Mouse (Mus musculus): ENCODE measurements around the gene Fat2.
A peak's percentile ranks its signal among the peaks of the same experiment; 100 is the strongest.

Gene Fat2

GRCm38 (mm10) chr11:55329868-55330772, 6.2 kb downstream of the Fat2 start:
- no peak for DNase-seq (ENCODE audit: low spot score in 2 of 2)

DNA sequence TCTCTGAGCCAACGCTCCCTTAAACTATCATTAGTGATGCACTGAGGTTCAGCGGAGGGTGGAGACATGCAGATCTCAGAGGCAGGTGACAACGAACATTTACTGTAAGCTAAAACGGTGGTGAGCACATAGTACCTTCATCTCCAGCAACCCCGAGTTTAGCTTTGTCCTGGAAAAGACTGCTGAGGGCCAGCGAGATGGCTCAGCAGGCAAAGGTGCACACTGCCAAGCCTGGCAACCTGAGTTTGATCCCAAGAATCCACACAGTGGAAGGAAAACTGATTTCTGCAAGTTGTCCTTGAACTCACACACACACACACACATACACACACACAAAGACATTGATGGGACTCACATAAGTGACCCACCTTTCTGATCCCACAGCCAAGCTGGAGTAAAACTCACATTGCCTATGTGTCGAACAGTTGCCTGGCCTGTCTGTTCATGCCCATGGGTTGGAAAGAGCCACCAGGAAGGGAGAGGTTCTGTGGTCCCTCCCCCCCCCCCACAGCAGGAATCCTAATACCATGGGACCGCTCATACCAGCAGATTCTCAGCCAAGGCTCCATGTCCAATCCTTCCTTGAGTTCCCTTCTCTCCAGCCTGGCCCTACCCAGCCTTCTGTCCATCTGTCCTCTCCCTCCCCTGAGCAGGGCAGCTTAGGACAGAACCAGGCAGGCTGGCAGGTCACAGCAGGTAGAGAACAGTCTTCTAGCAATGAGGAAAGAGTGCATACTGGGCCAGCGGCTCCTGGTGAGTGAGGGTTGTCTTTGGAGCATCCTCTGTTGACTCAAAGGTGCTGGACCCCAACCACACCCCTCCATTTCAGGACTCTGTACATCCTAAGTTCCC, 8.6 kb downstream of the Fat2 start:
- no peak for DNase-seq (ENCODE audit: low spot score in 2 of 2)

GRCm38 (mm10) chr11:55327111-55327510, 9.3 kb downstream of the Fat2 start:
- DNase-seq (ENCODE audit: low spot score in 2 of 2), result no peak

GRCm38 (mm10) chr11:55326211-55326610, 10.2 kb downstream of the Fat2 start:
- no peak for DNase-seq (ENCODE audit: low spot score in 2 of 2)

DNA sequence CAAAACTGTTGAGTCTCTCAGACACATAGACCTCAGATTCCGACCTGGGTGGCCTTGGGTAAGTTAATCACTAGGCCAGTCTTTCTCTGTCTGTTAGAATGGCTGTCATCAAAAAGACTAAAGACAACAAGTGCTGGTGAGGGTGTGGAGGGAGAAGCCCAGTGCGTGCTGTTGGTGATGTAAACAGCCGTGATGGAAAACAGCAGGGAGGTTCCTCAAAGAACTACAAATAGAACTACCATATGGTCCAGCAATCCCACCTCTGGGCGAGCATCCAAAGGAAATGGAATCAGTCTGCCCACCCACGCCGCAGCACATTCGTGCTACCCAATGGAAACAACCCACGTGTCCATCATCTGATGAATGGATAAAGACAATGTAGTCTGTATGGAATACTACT, 12.5 kb downstream of the Fat2 start:
- DNase-seq (ENCODE audit: low spot score in 2 of 2), result peak; percentile 8 to 42

DNA sequence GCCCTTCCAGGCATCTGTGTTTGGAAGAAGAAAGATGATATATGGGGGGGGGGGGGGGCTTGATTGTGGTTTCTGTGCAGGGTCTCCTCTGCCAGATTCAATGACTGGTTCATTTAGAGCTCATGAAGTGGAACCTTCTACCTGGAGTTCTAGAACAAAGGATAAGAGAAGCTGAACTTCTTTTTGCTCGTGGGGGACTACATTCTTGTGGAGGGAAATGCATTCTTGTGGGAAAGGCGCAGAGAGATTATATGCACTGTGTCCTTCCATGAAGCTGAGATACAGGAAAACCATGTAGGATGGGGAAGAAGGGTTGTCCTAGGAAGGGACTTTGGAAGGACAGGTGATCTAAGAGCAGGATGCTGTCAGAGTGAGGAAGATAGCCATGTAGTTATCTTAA, 15.4 kb downstream of the Fat2 start:
- no peak for DNase-seq (ENCODE audit: low spot score in 2 of 2)

DNA sequence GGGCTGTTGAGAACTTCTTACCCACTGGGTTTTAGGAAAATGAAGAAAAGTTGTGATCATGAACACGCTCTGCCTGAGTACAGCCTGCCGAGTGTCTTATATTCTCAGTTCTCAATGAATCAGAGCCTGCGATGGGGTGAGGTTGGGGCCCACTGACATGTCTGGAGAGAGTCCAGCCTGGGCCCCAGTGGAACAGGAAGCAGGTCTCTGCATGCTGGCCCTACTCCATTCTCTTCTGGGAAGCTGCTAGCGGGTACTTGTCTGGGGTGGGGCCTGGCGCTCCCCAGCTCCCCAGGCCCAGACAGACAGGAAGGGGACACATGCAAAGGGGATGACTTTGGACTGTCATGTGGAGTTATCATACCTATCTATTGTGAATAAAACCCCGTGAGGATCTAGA, 20.4 kb downstream of the Fat2 start:
- DNase-seq (ENCODE audit: low spot score in 2 of 2), result no peak

GRCm38 (mm10) chr11:55314704-55315047, 21.7 kb downstream of the Fat2 start:
- DNase-seq (ENCODE audit: low spot score in 2 of 2), result no peak

DNA sequence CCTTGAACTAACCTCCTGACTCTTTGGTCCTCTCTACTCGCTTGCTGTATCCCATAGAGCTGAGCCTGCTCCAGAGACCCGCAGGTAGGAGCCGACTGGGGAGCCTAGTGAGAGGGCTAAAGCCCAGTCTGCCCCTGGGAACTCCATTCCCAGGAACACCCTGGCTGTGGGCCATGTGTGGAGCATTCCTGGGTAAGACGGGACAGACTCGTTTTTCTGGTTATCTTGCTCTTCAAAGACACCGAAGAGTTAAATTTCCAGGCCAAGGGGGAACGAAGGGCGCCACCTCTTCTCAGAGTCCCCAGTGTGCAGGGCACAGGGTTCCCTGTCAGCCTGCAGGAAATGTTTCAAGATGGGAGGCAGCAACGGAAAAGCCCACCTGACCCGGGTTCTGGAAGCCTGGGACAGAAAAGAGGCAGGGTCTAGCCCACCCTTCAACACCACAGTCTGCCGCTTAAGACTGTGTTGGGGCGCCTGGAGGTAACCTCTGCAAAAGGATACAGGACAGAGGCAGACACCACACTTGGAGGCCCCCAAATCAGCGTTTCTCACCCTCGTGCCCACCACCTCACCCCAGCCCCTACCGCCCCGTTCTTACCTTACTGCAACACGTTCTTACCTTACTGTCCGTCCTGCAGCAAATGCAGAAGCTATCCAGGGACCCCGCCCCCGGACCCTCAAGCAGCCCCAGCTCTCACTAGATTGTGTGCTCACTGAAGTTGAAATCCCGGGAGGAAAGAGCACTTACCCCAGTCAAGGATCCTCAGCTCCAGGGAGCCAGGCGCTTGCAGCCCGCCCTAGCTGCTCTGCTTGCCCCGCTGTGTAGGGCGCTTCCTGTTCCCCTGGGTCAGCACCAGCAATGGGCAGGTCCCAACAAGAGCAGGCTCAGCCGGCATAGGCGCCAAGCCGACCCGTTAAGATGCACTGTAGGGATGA, 22.3 kb downstream of the Fat2 start:
- no peak for DNase-seq (ENCODE audit: low spot score in 2 of 2)

DNA sequence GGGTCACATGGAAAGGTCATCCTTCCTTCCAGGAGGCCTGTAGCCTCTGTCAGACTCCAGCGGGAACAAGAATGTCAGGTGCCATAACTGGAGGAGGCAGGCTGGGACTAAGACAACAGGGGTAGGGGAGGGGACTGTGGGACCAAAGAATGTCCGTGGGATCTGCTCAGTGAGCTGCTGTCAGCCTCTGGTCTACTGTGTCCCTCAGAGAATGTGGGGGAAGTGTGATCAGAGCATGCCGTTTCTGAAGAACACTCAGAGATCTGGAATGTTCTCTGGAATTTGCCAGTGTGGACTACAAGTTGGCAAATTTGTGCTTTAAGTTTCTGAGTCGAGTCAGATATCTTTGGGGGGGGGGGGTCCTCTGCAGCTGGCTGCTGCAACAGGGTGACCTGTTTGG, 34.0 kb downstream of the Fat2 start:
- DNase-seq (ENCODE audit: low spot score in 2 of 2), result no peak

DNA sequence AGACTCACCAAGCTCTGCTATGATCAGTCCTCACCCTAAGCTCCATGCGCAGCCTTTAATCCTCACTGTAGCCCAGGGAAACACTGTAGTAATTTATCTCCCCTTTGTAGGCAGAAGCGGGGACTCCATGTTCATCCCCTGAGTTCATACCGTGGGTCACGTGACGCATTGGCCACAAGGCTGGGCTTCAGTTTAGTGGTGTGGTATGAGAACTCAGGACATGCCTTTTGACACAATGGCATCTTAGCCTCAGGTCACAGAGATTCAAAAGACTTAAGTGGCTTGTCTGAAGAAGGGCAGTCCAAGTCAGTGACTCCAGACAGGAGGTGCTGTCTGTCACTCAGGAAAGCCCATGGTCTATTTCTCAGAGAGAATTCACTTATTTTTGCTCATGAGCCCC, 43.2 kb downstream of the Fat2 start:
- DNase-seq (ENCODE audit: low spot score in 2 of 2), result no peak

DNA sequence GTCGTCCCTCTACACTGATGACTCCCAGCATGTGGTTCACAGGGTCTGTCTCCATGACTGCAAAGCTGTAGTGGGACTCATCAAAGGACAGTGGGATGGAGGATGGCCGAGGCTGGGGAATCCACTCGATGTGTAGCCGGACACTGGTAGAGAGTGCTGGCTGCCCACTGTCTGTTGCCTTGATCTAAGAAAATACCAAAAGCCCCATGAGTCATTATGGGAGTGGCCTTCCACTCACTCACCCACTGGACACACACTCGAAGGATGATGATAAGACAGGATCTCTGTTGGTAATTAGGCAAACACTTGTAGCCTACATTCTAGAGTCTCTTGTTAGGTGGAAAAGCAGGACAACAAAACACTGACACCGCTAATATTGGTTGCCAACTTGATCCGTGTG, 44.5 kb downstream of the Fat2 start:
- DNase-seq (ENCODE audit: low spot score in 2 of 2), result no peak

DNA sequence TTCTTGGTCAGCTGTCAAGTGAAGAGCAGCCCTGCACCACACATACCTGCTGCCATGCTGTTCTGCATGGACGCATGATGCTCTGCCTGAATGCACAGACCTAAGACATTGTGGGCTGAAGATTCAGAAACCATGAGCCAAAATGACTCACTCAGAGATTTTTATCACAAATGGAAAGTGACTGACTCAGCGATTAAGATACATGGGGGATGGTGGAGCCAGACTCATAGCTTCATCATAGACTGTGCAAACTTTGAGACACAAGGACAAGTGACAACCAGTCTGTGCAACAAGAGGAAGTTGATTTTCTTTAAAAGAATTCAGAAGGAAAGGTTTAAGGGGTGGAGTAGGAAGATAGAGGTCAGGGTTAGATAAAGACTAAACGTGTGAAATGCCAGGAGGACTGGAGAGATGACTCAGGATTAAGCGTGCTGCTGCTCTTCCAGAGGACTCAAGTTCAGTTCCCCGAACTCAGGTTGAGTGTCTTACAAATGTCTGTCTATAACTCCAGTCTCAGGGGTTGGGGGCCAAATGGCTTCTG, 46.4 kb downstream of the Fat2 start:
- DNase-seq (ENCODE audit: low spot score in 2 of 2), result no peak

DNA sequence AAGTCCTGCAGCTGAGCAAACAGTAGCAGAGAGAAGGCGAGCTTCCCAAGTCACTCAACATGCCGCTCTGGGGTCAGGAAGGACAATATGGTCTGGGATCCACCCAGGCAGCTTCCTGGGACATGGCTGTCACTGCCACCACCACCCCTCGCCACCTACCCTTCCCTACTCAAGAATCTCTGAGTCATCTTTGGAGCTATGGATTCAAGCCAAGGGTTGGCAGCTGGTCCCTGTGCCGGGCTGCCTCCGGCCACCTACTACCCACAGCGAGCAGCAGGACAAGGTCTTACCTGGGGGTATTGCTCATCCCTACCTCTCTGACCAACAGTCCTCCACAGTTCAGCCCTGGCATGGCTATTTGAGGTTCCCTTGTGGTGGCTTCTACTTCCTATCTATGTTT, 61.6 kb downstream of the Fat2 start:
- no peak for DNase-seq (ENCODE audit: low spot score in 2 of 2)

DNA sequence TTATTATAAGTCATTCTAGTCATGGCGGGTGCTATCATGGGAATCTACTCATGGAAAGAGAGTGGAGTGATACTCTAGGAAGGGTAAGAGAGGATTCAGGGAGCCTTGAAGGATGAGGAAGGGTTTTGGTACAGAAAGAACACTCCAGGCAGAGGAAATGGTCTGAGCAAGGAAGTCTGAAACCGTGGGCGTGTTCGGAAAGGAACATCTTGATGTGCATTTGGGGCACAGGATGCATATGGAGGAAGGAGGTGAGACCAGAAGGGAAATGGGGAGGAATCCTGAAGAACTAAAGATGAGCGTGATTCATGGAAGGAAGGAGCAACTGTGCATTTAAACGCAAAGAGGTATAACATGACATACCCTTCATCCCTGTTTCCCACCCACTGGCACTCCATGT, 67.8 kb downstream of the Fat2 start:
- DNase-seq (ENCODE audit: low spot score in 2 of 2), result no peak

- DNase-seq (ENCODE audit: low spot score in 2 of 2), result no peak
Observed at GRCm38 (mm10) chr11:55265647-55266046, 70.7 kb downstream of the Fat2 start.

- no peak for DNase-seq (ENCODE audit: low spot score in 2 of 2)
Observed at GRCm38 (mm10) chr11:55264318-55264717, 72.0 kb downstream of the Fat2 start.

DNA sequence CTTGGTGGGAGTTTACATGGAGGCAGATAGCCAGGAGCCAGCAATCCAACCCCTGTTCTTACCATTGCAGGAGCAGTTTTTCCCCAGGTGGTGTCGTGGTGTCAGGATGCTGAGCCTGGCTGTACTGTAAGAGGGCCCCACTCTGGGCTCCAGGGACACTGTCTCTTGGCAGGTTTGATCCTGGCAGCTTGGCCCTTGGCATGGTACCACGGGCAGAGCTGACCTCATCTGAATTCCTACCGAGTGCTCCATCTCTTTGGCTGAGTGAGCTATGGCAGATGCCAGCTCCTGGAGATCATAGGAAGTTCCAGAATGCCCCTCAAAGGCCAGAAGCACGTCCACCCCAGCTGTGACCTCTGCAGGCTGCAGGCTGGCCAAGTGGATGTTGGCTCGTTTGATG, 74.4 kb downstream of the Fat2 start:
- no peak for DNase-seq (ENCODE audit: low spot score in 2 of 2)

GRCm38 (mm10) chr11:55261105-55261504, 75.3 kb downstream of the Fat2 start:
- DNase-seq (ENCODE audit: low spot score in 2 of 2), result no peak

GRCm38 (mm10) chr11:55253391-55253790, 83.0 kb downstream of the Fat2 start:
- no peak for DNase-seq (ENCODE audit: low spot score in 2 of 2)

DNA sequence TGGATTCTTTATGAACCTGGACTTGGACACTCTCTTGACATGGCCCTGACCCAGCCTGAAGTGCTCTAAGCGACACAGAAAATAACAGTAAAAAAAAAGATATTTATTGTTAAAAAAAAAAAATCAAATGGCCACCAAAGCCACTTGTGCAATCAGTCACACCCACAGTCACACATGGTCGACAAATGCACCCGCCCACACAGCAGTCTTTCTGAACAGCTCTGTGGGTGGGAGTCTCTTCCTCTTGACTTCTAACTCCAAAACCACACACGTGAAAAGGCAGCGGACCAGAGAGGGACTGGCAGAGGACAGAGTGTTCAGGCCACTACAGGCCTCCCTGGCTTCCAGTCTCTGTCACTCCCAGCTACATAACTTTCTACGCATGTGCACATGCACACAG, 85.8 kb downstream of the Fat2 start:
- DNase-seq (ENCODE audit: low spot score in 2 of 2), result no peak

- DNase-seq (ENCODE audit: low spot score in 2 of 2), result peak; percentile 49 to 79
Observed at GRCm38 (mm10) chr11:55240556-55240955, 95.8 kb downstream of the Fat2 start.
